Mouse (Mus musculus): ENCODE measurements around the gene Ehd1.

The Ehd1 gene

GRCm38 (mm10) chr19:6261379-6261778 is 15.1 kb upstream of the Ehd1 start:
- DNase-seq: no peak

- peak; percentile 51 to 79 for DNase-seq
These were observed 14.3 kb upstream of the Ehd1 start for GRCm38 (mm10) chr19:6262222-6262621.

GRCm38 (mm10) chr19:6262839-6263433 is 13.6 kb upstream of the Ehd1 start:
- no peak for DNase-seq

- DNase-seq: no peak
These were observed 12.3 kb upstream of the Ehd1 start for GRCm38 (mm10) chr19:6264200-6264599.

- no peak for DNase-seq
These were observed 11.6 kb upstream of the Ehd1 start for GRCm38 (mm10) chr19:6264945-6265344.

- DNase-seq: no peak
These were observed 10.8 kb upstream of the Ehd1 start for GRCm38 (mm10) chr19:6265727-6266182.

GRCm38 (mm10) chr19:6267306-6268169 is 9.0 kb upstream of the Ehd1 start:
- no peak for DNase-seq

- DNase-seq: peak; percentile 73 to 89
These were observed 8.4 kb upstream of the Ehd1 start for GRCm38 (mm10) chr19:6268170-6268528.

GRCm38 (mm10) chr19:6268670-6269132 is 7.8 kb upstream of the Ehd1 start:
- DNase-seq: no peak

GRCm38 (mm10) chr19:6269798-6270475 is 6.6 kb upstream of the Ehd1 start:
- DNase-seq: no peak

- DNase-seq: no peak
These were observed 5.9 kb upstream of the Ehd1 start for GRCm38 (mm10) chr19:6270661-6271060.

GRCm38 (mm10) chr19:6271206-6271605 is 5.3 kb upstream of the Ehd1 start:
- no peak for DNase-seq

GRCm38 (mm10) chr19:6272053-6272452 is 4.5 kb upstream of the Ehd1 start:
- DNase-seq: no peak

- DNase-seq: no peak
These were observed 3.8 kb upstream of the Ehd1 start for GRCm38 (mm10) chr19:6272738-6273137.

GRCm38 (mm10) chr19:6273592-6273991 is 2.9 kb upstream of the Ehd1 start:
- DNase-seq: no peak

- no peak for DNase-seq
These were observed 2.4 kb upstream of the Ehd1 start for GRCm38 (mm10) chr19:6273998-6274608.

GRCm38 (mm10) chr19:6275740-6276389 is 660 bp upstream of the Ehd1 start:
- DNase-seq: peak; percentile 57 to 68

- DNase-seq: peak; percentile 51 to 63
These were observed 1.3 kb downstream of the Ehd1 start for GRCm38 (mm10) chr19:6277661-6278438.

- no peak for DNase-seq
These were observed 2.0 kb downstream of the Ehd1 start for GRCm38 (mm10) chr19:6278439-6279073.

- no peak for DNase-seq
These were observed 3.1 kb downstream of the Ehd1 start for GRCm38 (mm10) chr19:6279481-6280144.

GRCm38 (mm10) chr19:6280554-6280953 is 4.0 kb downstream of the Ehd1 start:
- DNase-seq: no peak
